Mouse (Mus musculus): ENCODE measurements around the gene Spata13. TPM values are rescaled to one million over a fixed set of nuclear protein-coding genes. Genes with fewer than 3 reads are reported as not detected.

The Spata13 gene
- polyA plus RNA-seq, 1 experiment from 2014 or later, result 11.6 TPM

DNA sequence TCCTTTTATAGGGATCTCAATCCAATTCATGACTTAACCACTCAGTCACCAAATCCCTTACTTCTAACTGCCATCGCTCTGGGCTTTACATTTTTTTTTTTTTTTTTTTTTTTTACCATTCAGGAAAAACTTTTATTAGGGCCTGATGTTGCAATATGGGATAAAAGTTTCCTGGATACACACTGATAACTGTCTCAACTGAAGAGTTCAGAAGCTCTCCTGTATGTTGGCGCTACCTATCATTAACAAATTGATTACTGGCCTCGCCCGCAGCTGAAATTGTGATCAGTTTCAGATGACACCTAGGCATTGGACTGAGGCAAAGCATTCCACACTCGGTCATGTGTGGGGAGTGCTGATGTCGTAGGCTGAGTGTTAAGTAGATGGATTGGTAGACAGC is 7.3 kb downstream of the Spata13 start:
- WGBS, result 76% methylated on average over 6 of the region's 6 CpGs
- Histone ChIP-seq H3K4me3 (ENCODE audit: control insufficient read depth in 1 of 2, insufficient read depth in 1 of 2, low read depth in 1 of 2, low read length in 2 of 2) (no peak overlapping the region), H3K27ac (replicated peaks in 1 of 2; ENCODE audit: control insufficient read depth in 1 of 2, insufficient read depth in 1 of 2, low read depth in 2 of 2, low read length in 2 of 2) (no peak overlapping the region), H3K4me1 (ENCODE audit: control insufficient read depth in 2 of 2, insufficient read depth in 2 of 2, low read length in 2 of 2) (no peaks in the 10 kb centered on the region), H3K36me3 (ENCODE audit: control insufficient read depth, insufficient read depth, low read length) (no peaks in the 10 kb centered on the region), H3K9ac (ENCODE audit: low read length) (no peak overlapping the region), H3K4me2 (ENCODE audit: low read length) (no peak overlapping the region), H3K9me3 (ENCODE audit: control insufficient read depth, low read length) (no peaks in the 10 kb centered on the region), H3K27me3 (ENCODE audit: control insufficient read depth, insufficient read depth, low read length) (peaks cover 14% of the 10 kb centered on the region; the same call in 1 of the 2 replicates)
- no peak for ATAC-seq (ENCODE audit: insufficient number of reproducible peaks, insufficient read depth, low FRiP score, low read depth)

DNA sequence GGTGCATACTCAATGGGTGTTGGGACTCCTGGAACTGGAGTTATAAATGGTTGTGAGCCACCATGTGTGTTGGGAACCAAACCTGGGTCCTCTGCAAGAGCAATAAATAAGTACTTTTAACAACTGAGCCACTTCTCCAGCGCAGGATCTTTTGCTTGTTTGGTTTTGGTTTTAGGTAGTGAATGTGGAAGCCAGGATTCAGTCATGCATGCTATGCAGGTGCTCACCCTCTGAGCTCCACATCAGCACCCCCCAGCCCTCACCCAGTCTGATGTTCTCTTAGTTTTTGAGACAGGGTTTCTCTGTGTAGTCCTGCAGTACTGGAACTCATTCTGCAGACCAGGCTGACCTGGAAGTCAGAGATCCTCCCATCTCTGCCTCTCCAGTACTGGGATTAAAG is 8.3 kb downstream of the Spata13 start:
- Histone ChIP-seq H3K27ac (replicated peaks in 1 of 2; ENCODE audit: control insufficient read depth in 1 of 2, insufficient read depth in 1 of 2, low read depth in 2 of 2, low read length in 2 of 2) (no peak overlapping the region), H3K4me2 (ENCODE audit: low read length) (no peak overlapping the region), H3K9me3 (ENCODE audit: control insufficient read depth, low read length) (no peaks in the 10 kb centered on the region), H3K36me3 (ENCODE audit: control insufficient read depth, insufficient read depth, low read length) (no peaks in the 10 kb centered on the region), H3K4me3 (ENCODE audit: control insufficient read depth in 1 of 2, insufficient read depth in 1 of 2, low read depth in 1 of 2, low read length in 2 of 2) (no peak overlapping the region), H3K9ac (ENCODE audit: low read length) (no peak overlapping the region), H3K27me3 (ENCODE audit: control insufficient read depth, insufficient read depth, low read length) (0 out of 2 replicates have a peak, but pooled peaks cover 6% of the 10 kb centered on the region), H3K4me1 (ENCODE audit: control insufficient read depth in 2 of 2, insufficient read depth in 2 of 2, low read length in 2 of 2) (no peaks in the 10 kb centered on the region)
- WGBS, result 90% methylated on average over 1 of the region's 1 CpGs
- ATAC-seq (ENCODE audit: insufficient number of reproducible peaks, insufficient read depth, low FRiP score, low read depth), result no peak

DNA sequence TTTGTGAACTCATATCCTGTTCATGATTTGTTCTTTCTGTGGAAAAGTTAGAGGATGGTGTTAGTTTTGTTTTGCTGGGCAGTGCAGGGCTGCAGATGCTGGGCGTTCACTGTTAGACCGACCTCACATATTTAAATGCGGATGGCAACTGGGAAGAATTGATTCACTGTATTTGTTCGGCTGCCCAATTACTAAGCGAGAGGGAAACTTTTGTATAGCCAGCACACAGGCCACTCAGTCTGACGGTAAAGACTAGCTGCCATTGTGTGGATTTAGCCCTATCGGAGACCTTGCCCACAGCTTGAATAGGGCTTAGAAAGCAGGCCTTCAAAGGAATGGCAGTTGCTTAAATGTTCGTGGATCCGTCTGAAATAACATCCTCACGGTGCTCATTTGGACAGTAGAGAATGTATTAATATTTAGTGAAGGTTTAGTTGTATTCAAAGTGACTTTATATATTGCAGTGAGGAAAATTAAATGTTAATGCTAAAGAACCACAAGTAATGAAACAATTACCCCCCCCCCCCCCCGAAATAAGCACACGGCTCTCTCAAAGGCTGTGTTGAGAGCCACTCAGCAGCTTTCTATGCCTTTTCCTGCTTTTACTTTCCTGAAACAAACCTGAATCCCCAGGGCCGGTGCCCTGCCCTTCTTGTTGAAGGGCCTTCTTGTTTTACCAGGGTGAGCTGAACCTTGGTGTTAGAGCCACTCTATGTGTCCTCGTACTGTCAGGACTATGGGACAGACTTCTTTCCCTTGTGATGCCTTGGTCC is 9.5 kb downstream of the Spata13 start:
- Histone ChIP-seq H3K9ac (ENCODE audit: low read length) (no peak overlapping the region), H3K4me1 (ENCODE audit: control insufficient read depth in 2 of 2, insufficient read depth in 2 of 2, low read length in 2 of 2) (no peaks in the 10 kb centered on the region), H3K9me3 (ENCODE audit: control insufficient read depth, low read length) (no peaks in the 10 kb centered on the region), H3K27ac (replicated peaks in 1 of 2; ENCODE audit: control insufficient read depth in 1 of 2, insufficient read depth in 1 of 2, low read depth in 2 of 2, low read length in 2 of 2) (no peak overlapping the region), H3K27me3 (ENCODE audit: control insufficient read depth, insufficient read depth, low read length) (no peaks in the 10 kb centered on the region), H3K36me3 (ENCODE audit: control insufficient read depth, insufficient read depth, low read length) (no peaks in the 10 kb centered on the region), H3K4me2 (ENCODE audit: low read length) (no peak overlapping the region), H3K4me3 (ENCODE audit: control insufficient read depth in 1 of 2, insufficient read depth in 1 of 2, low read depth in 1 of 2, low read length in 2 of 2) (no peak overlapping the region)
- whole genome bisulfite sequencing, result 87% methylated on average over 14 of the region's 14 CpGs
- no peak for ATAC-seq (ENCODE audit: insufficient number of reproducible peaks, insufficient read depth, low FRiP score, low read depth)

DNA sequence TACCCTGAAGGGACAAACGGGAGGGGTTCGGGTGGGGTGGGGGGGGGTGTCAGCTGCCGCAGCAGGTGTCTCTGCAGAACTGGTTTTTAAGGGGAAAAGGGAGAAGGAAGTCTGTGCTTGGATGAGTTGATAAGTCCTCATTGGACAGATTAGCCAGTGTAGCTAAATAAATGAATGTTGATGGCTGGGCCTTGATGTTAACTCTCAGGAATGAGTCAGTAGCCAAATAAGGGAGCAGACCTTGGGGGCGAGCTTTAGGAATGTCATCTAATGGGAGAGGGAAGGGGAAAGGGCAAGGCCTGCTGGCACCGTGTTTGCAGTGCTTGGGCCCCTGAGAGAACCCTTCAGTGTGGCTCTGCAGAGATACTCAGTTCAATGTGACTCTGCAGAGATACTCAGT is 12.6 kb downstream of the Spata13 start:
- WGBS, result 61% methylated on average over 5 of the region's 5 CpGs
- H3K9ac ChIP-seq (ENCODE audit: low read length), result no peak overlapping the region

DNA sequence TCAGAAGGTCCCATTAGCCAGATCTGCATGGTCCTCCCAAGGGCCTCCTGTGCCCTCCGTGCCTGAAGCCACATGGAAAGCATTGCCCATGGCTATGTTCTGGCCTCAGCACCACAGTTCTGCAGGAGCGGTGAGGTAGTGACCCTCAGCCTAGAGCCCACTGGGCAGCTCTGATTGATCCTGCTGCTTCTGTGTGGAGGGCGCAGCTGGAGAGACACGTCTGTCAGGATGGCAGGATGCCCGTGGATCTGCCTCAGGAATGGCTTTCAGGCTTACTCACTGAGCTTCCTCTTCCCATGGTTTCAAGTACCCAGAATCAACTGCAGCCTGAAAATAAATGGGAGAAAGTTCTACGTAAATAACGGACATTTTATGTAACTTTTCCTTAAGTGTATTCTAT is 14.1 kb downstream of the Spata13 start:
- no peak for ATAC-seq (ENCODE audit: insufficient number of reproducible peaks, insufficient read depth, low FRiP score, low read depth)
- WGBS, result 90% methylated on average over 7 of the region's 7 CpGs
- Histone ChIP-seq H3K36me3 (ENCODE audit: control insufficient read depth, insufficient read depth, low read length) (no peaks in the 10 kb centered on the region), H3K9me3 (ENCODE audit: control insufficient read depth, low read length) (no peaks in the 10 kb centered on the region), H3K4me1 (ENCODE audit: control insufficient read depth in 2 of 2, insufficient read depth in 2 of 2, low read length in 2 of 2) (no peaks in the 10 kb centered on the region), H3K9ac (ENCODE audit: low read length) (no peak overlapping the region), H3K4me2 (ENCODE audit: low read length) (no peak overlapping the region), H3K27me3 (ENCODE audit: control insufficient read depth, insufficient read depth, low read length) (no peaks in the 10 kb centered on the region), H3K27ac (replicated peaks in 1 of 2; ENCODE audit: control insufficient read depth in 1 of 2, insufficient read depth in 1 of 2, low read depth in 2 of 2, low read length in 2 of 2) (no peak overlapping the region), H3K4me3 (ENCODE audit: control insufficient read depth in 1 of 2, insufficient read depth in 1 of 2, low read depth in 1 of 2, low read length in 2 of 2) (no peak overlapping the region)

More for the DNA sequence above, 12.6 kb downstream of the Spata13 start:
- H3K27ac ChIP-seq (replicated peaks in 1 of 2; ENCODE audit: control insufficient read depth in 1 of 2, insufficient read depth in 1 of 2, low read depth in 2 of 2, low read length in 2 of 2), result no peak overlapping the region
- no peak for ATAC-seq (ENCODE audit: insufficient number of reproducible peaks, insufficient read depth, low FRiP score, low read depth)
- no peak overlapping the region for H3K4me3 ChIP-seq (ENCODE audit: control insufficient read depth in 1 of 2, insufficient read depth in 1 of 2, low read depth in 1 of 2, low read length in 2 of 2)
- no peaks in the 10 kb centered on the region for H3K9me3 ChIP-seq (ENCODE audit: control insufficient read depth, low read length)
- H3K36me3 ChIP-seq (ENCODE audit: control insufficient read depth, insufficient read depth, low read length), result no peaks in the 10 kb centered on the region
- H3K4me1 ChIP-seq (ENCODE audit: control insufficient read depth in 2 of 2, insufficient read depth in 2 of 2, low read length in 2 of 2), result no peaks in the 10 kb centered on the region
- no peaks in the 10 kb centered on the region for H3K27me3 ChIP-seq (ENCODE audit: control insufficient read depth, insufficient read depth, low read length)
- no peak overlapping the region for H3K4me2 ChIP-seq (ENCODE audit: low read length)

DNA sequence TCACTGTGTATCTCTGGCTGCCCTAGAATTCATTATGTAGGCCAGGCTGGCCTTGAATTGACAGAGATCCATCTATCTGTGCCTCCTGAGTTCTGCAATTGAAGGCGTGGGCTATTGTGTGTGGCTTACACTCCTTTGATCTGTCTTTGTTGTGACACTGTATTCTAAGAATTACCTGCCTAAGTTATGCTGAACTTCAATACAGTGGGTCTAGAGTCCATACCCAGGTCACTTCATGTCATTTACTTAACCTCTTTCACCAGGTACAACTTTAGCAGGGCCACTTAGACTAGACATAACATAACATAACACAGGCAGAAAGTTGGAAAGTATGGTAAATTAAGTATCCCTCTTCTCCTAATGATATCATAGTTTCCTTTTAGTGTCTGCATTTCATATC is 15.2 kb downstream of the Spata13 start:
- WGBS, result 91% methylated on average over 1 of the region's 1 CpGs
- no peak for ATAC-seq (ENCODE audit: insufficient number of reproducible peaks, insufficient read depth, low FRiP score, low read depth)
- Histone ChIP-seq H3K4me2 (ENCODE audit: low read length) (no peak overlapping the region), H3K27ac (replicated peaks in 1 of 2; ENCODE audit: control insufficient read depth in 1 of 2, insufficient read depth in 1 of 2, low read depth in 2 of 2, low read length in 2 of 2) (no peak overlapping the region), H3K36me3 (ENCODE audit: control insufficient read depth, insufficient read depth, low read length) (no peaks in the 10 kb centered on the region), H3K9me3 (ENCODE audit: control insufficient read depth, low read length) (no peaks in the 10 kb centered on the region), H3K4me1 (ENCODE audit: control insufficient read depth in 2 of 2, insufficient read depth in 2 of 2, low read length in 2 of 2) (no peaks in the 10 kb centered on the region), H3K9ac (ENCODE audit: low read length) (no peak overlapping the region), H3K27me3 (ENCODE audit: control insufficient read depth, insufficient read depth, low read length) (no peaks in the 10 kb centered on the region), H3K4me3 (ENCODE audit: control insufficient read depth in 1 of 2, insufficient read depth in 1 of 2, low read depth in 1 of 2, low read length in 2 of 2) (no peak overlapping the region)

DNA sequence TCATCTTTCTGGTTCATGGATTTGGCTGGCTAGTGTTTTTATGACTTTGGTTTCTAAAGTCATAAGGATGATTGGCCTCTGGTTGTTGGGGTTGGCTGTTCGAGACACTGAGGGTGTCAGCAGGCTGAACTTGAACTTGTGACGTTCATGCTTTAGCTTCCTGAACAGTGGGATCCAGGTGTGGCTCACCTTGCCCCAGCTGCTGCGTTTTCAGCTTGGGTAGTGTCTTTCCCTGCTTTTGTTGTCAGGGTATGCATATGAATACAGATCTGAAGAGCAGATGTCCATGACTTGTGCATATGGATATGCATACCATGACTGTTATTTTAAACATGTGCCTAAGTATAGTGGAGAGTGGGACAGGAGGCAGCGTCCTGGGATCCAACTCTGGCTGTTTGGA is 19.4 kb downstream of the Spata13 start:
- ATAC-seq (ENCODE audit: insufficient number of reproducible peaks, insufficient read depth, low FRiP score, low read depth), result no peak
- no peak overlapping the region for H3K4me2 ChIP-seq (ENCODE audit: low read length)
- H3K36me3 ChIP-seq (ENCODE audit: control insufficient read depth, insufficient read depth, low read length), result no peaks in the 10 kb centered on the region
- H3K27ac ChIP-seq (replicated peaks in 1 of 2; ENCODE audit: control insufficient read depth in 1 of 2, insufficient read depth in 1 of 2, low read depth in 2 of 2, low read length in 2 of 2), result no peak overlapping the region
- WGBS, result 76% methylated on average over 4 of the region's 4 CpGs
- H3K9ac ChIP-seq (ENCODE audit: low read length), result no peak overlapping the region
- no peak overlapping the region for H3K4me3 ChIP-seq (ENCODE audit: control insufficient read depth in 1 of 2, insufficient read depth in 1 of 2, low read depth in 1 of 2, low read length in 2 of 2)
- H3K4me1 ChIP-seq (ENCODE audit: control insufficient read depth in 2 of 2, insufficient read depth in 2 of 2, low read length in 2 of 2), result peaks cover 6 to 7% of the 10 kb centered on the region in 2 experiments; a peak in 3 of 4 replicates
- no peaks in the 10 kb centered on the region for H3K9me3 ChIP-seq (ENCODE audit: control insufficient read depth, low read length)
- no peaks in the 10 kb centered on the region for H3K27me3 ChIP-seq (ENCODE audit: control insufficient read depth, insufficient read depth, low read length)

DNA sequence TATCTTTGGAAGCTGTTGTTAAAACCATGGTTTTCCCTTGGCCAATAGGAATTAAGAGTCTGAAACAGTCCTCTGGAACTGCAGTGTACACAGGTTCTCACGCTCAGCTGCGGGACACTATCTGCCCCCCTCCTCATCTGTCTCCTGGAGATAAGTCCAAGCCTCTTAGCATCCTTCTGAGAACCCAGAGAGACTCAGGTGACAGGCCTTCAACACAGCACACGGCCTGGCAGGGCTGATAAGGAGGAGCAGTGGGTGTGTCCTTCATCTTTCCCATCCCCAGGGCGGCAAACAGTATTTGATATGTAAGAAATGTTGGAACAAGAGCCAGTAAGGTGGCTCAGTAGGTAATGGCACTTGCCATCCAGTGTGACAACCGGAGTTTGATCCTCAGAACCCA is 20.2 kb downstream of the Spata13 start:
- no peaks in the 10 kb centered on the region for H3K36me3 ChIP-seq (ENCODE audit: control insufficient read depth, insufficient read depth, low read length)
- H3K4me1 ChIP-seq (ENCODE audit: control insufficient read depth in 2 of 2, insufficient read depth in 2 of 2, low read length in 2 of 2), result peaks cover 6 to 7% of the 10 kb centered on the region in 2 experiments; a peak in 3 of 4 replicates
- H3K4me3 ChIP-seq (ENCODE audit: control insufficient read depth in 1 of 2, insufficient read depth in 1 of 2, low read depth in 1 of 2, low read length in 2 of 2), result no peak overlapping the region
- 57% methylated on average over 5 of the region's 5 CpGs for WGBS
- H3K27me3 ChIP-seq (ENCODE audit: control insufficient read depth, insufficient read depth, low read length), result no peaks in the 10 kb centered on the region
- no peaks in the 10 kb centered on the region for H3K9me3 ChIP-seq (ENCODE audit: control insufficient read depth, low read length)
- no peak overlapping the region for H3K27ac ChIP-seq (replicated peaks in 1 of 2; ENCODE audit: control insufficient read depth in 1 of 2, insufficient read depth in 1 of 2, low read depth in 2 of 2, low read length in 2 of 2)
- no peak for ATAC-seq (ENCODE audit: insufficient number of reproducible peaks, insufficient read depth, low FRiP score, low read depth)
- H3K4me2 ChIP-seq (ENCODE audit: low read length), result no peak overlapping the region
- no peak overlapping the region for H3K9ac ChIP-seq (ENCODE audit: low read length)

Measured in heart, embryonic 14.5 days (tissue).